In the genomic region with DNA sequence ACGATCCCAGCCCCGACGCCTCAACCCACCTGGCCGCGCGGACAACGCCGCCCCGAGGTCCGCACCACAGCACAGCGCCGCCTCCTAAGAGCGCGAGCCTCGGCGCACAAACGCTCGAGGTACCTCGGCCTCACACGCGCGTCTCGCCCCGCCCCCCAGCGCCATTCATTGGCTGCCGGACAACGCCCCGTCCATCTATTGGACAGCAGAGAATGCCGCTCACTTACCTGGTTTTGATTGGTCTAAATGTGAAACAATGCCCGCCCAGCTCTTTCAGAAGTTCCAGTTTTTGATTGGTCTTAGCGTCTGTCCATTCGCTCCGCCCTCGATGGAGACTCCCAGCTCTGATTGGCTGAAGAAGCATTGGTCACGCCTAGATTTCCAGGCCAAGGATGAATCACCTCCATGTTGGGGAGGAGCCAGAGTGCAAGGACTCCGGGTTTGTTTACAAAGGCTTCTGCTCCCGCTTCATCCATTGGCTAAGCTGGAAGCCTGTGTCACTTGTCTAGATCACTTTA, we compare ENCODE assay signal across 8 mouse cellular contexts. TPM values are rescaled to one million over a fixed set of nuclear protein-coding genes. Genes with fewer than 3 reads are reported as not detected.
DNase-seq lines count a peak whose midpoint lies in the region; ATAC-seq lines count a peak whose summit lies in the region.

Gene Paip2b (minus strand): TSS at position 136 of the 518 bp plus-strand sequence.

- peak; percentile 100 for DNase-seq in adipocyte (ENCODE audit: low spot score)
- peak; percentile 100 for DNase-seq in embryo, embryonic 10 days (ENCODE audit: low spot score)
- peak; percentile 98 for DNase-seq in gastrocnemius, postnatal 10 days
- peak; percentile 99 for DNase-seq in induced T-regulatory cell, adult 2 months (ENCODE audit: low read depth)
- peak; percentile 99 to 100 for DNase-seq in left cerebral cortex, adult 9 months (ENCODE audit: low spot score in 2 of 2)
- peak; percentile 99 for DNase-seq in right cerebral cortex, postnatal 14 days
- peak; percentile 96 to 97 for DNase-seq in urinary bladder, postnatal 36 days (ENCODE audit: low spot score in 2 of 2)

- peak; percentile 98 for ATAC-seq in megakaryocyte progenitor cell, adult 5-6 weeks (replicated peaks; ENCODE audit: poor library complexity)

RNA-seq across cellular contexts. Expression of gene Paip2b, which starts in this region (rescaled TPM):
- 10 to 100 TPM; 30.5 to 36.5 TPM for total RNA-seq in gastrocnemius, postnatal 10 days (2021)
- 5.8 and 8.7 TPM in 2 replicates for total RNA-seq in megakaryocyte progenitor cell, adult 5-6 weeks (2015)
- total RNA-seq in megakaryocyte progenitor cell, adult 5-6 weeks (2017): 12.7 and 14.1 TPM in 2 replicates

Comparison
In these comparisons a context has a peak if more than half of its experiments do, and no peak if none do; other contexts are left out.
1. Peak in every context shown above with its lines: DNase-seq and ATAC-seq.